Mouse (Mus musculus): Measurements from ENCODE around the gene Sdad1. TPM values are rescaled to one million over a fixed set of nuclear protein-coding genes. Genes with fewer than 3 reads are reported as not detected.
"Not testable (repeated sequence)": the region's sequence is repeated elsewhere in the genome, so short reads cannot be mapped to it uniquely, and the experiment has no call there.

The Sdad1 gene
- 10 to 100 TPM; 21.2 to 21.8 TPM for total RNA-seq (2021)
- long read RNA-seq, experiment 1, full-length matches to known transcripts: 8 of 9 reads
- long read RNA-seq, experiment 1, partial matches to known transcripts: 0 of 9 reads
- long read RNA-seq, experiment 1, other reads (novel, unspliced or antisense): 1 of 9 reads
- long read RNA-seq, experiment 2, full-length matches to known transcripts: 10 of 12 reads
- long read RNA-seq, experiment 2, partial matches to known transcripts: 1 of 12 reads
- long read RNA-seq, experiment 2, other reads (novel, unspliced or antisense): 1 of 12 reads

GRCm38 (mm10) chr5:92309681-92310511, at the start of gene Sdad1:
Gene Sdad1 (minus strand): TSS chr5:92310479.
- intact Hi-C loops (cut with DNase I): loop anchor here (2.0 to 10.0 kb wide), 2 partner anchors 31 to 245 kb away; partner anchors contain the start of gene Naaa
- Histone ChIP-seq H3K4me3 (peak within 1 kb of the TSS; percentile 84), H3K27ac (peak within 1 kb of the TSS; percentile 74)
- peak; percentile 72 for TF ChIP-seq CTCF (IDR thresholded peaks at IDR 0.05)
- peak; percentile 95 for DNase-seq (ENCODE audit: extremely low spot score in 1 of 2, low spot score in 2 of 2)

GRCm38 (mm10) chr5:92358767-92359455, 48.6 kb upstream of the Sdad1 start:
- no peak for DNase-seq (ENCODE audit: extremely low spot score in 1 of 2, low spot score in 2 of 2)
- intact Hi-C loops (cut with DNase I): no loop called here
- Histone ChIP-seq H3K27ac (no peak overlapping the region), H3K4me3 (no peak overlapping the region)
- no peak for TF ChIP-seq CTCF (IDR thresholded peaks at IDR 0.05)

GRCm38 (mm10) chr5:92358033-92358432, 47.8 kb upstream of the Sdad1 start:
- DNase-seq (ENCODE audit: extremely low spot score in 1 of 2, low spot score in 2 of 2): no peak
- H3K27ac ChIP-seq: no peak overlapping the region
- no peak for TF ChIP-seq CTCF (IDR thresholded peaks at IDR 0.05)
- no peak overlapping the region for H3K4me3 ChIP-seq
- intact Hi-C loops (cut with DNase I): no loop called here

- DNase-seq (ENCODE audit: extremely low spot score in 1 of 2, low spot score in 2 of 2): no peak
- Histone ChIP-seq H3K4me3 (peak overlapping the region; percentile 34), H3K27ac (no peak overlapping the region)
- TF ChIP-seq CTCF (IDR thresholded peaks at IDR 0.05): no peak
- intact Hi-C loops (cut with DNase I): no loop called here
Observed at GRCm38 (mm10) chr5:92353517-92353916, 43.2 kb upstream of the Sdad1 start.

- H3K4me3 ChIP-seq; intact Hi-C loops (cut with DNase I); DNase-seq (ENCODE audit: extremely low spot score in 1 of 2, low spot score in 2 of 2); H3K27ac ChIP-seq: not testable (repeated sequence)
Observed at GRCm38 (mm10) chr5:92352716-92353115, 42.4 kb upstream of the Sdad1 start.

GRCm38 (mm10) chr5:92349731-92350130, 39.5 kb upstream of the Sdad1 start:
- Histone ChIP-seq H3K27ac (no peak overlapping the region), H3K4me3 (no peak overlapping the region)
- TF ChIP-seq CTCF (IDR thresholded peaks at IDR 0.05): no peak
- no peak for DNase-seq (ENCODE audit: extremely low spot score in 1 of 2, low spot score in 2 of 2)
- intact Hi-C loops (cut with DNase I): no loop called here

GRCm38 (mm10) chr5:92348794-92349413, 38.6 kb upstream of the Sdad1 start, which contains the start of gene Cxcl10:
Gene Cxcl10 (minus strand): TSS chr5:92348889.
- Histone ChIP-seq H3K27ac (no peak within 1 kb of the TSS), H3K4me3 (peak within 1 kb of the TSS; percentile 23)
- peak in 1 of 2 experiments; percentile 15 for DNase-seq (ENCODE audit: extremely low spot score in 1 of 2, low spot score in 2 of 2)
- intact Hi-C loops (cut with DNase I): no loop called here
- no peak for TF ChIP-seq CTCF (IDR thresholded peaks at IDR 0.05)

- no peak for TF ChIP-seq CTCF (IDR thresholded peaks at IDR 0.05)
Observed at GRCm38 (mm10) chr5:92345006-92345405, 34.7 kb upstream of the Sdad1 start.

GRCm38 (mm10) chr5:92340606-92341005, 30.3 kb upstream of the Sdad1 start:
- Histone ChIP-seq H3K27ac (no peak overlapping the region), H3K4me3 (no peak overlapping the region)
- intact Hi-C loops (cut with DNase I): no loop called here
- TF ChIP-seq CTCF (IDR thresholded peaks at IDR 0.05): no peak
- no peak for DNase-seq (ENCODE audit: extremely low spot score in 1 of 2, low spot score in 2 of 2)

More at GRCm38 (mm10) chr5:92345006-92345405, 34.7 kb upstream of the Sdad1 start:
- intact Hi-C loops (cut with DNase I): no loop called here
- no peak overlapping the region for H3K4me3 ChIP-seq
- no peak overlapping the region for H3K27ac ChIP-seq
- DNase-seq (ENCODE audit: extremely low spot score in 1 of 2, low spot score in 2 of 2): no peak

GRCm38 (mm10) chr5:92336743-92337142, 26.5 kb upstream of the Sdad1 start:
- no peak overlapping the region for H3K27ac ChIP-seq
- TF ChIP-seq CTCF (IDR thresholded peaks at IDR 0.05): no peak
- no peak for DNase-seq (ENCODE audit: extremely low spot score in 1 of 2, low spot score in 2 of 2)
- H3K4me3 ChIP-seq: no peak overlapping the region
- intact Hi-C loops (cut with DNase I): no loop called here

GRCm38 (mm10) chr5:92332359-92332840, 22.1 kb upstream of the Sdad1 start:
- no peak for TF ChIP-seq CTCF (IDR thresholded peaks at IDR 0.05)
- no peak overlapping the region; the same call in 1 of the 2 replicates for H3K27ac ChIP-seq
- DNase-seq (ENCODE audit: extremely low spot score in 1 of 2, low spot score in 2 of 2): no peak
- H3K4me3 ChIP-seq: peak overlapping the region; percentile 32
- intact Hi-C loops (cut with DNase I): no loop called here
